Mouse (Mus musculus) granulocyte monocyte progenitor cell, adult 5-6 weeks (primary cell): ENCODE measurements around the gene Cdr2. TPM values are rescaled to one million over a fixed set of nuclear protein-coding genes. Genes with fewer than 3 reads are reported as not detected.
"Not testable (repeated sequence)": the region's sequence is repeated elsewhere in the genome, so short reads cannot be mapped to it uniquely, and the experiment has no call there.

Source experiments
- ATAC-seq: replicated peaks from 2 replicates; pipeline ENCODE4 v1.8.0; 2016; ENCODE audit warnings: mild to moderate bottlenecking, moderate TSS enrichment, inconsistent platforms; ENCODE audit not compliant: poor library complexity, severe bottlenecking
- total RNA-seq, 2 experiments: library from RNA; stranded (forward) in 1 of 2; stranded (reverse) in 1 of 2; fragments of 200-712, 200-1000 nt in 1 of 2; fragments of >200 nt in 1 of 2; fragmentation: Nextera tagmentation in 1 of 2; gene quantifications; 2 replicates each; pipeline ENCODE4 v1.2.3; 2014 to 2017

Cdr2 gene
- 1.6 and 2.9 TPM in 2 replicates for total RNA-seq (2014; fragmentation: Nextera tagmentation)
- 1.7 and 2.8 TPM in 2 replicates for total RNA-seq (2017)

DNA sequence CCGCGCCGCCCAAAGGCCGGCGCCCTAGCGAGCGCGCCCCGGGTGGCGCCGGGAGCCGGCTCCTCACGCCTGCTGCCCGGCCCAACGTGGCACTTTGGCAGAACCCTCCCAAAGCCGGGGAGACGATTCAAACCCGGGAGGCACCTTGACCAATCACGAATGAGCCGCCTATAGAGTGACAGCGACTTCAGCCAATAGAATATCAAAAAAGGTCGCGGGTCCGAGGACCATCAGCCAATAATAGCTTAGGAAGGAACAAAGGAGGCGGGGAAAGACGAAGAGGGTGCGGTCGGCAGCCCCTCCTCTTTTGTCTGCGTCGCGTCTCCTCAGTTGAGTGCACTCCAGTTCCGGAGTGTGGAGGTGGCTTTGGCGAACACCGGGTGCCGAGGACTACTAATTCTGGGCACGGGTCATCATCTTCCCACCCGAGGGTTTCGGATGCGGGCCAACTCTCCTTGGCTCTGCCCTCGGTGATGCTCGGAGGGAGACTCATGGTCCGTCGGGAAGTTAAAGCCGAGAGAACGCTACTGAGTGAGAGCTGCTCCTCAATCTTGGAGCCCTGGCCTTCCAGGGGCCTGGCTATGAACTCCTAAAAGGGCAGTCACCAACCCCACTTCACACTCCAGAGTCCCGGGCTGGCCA is at the start of gene Cdr2, which contains the start of gene Mfsd13b:
Cdr2 (minus strand) TSS at position 113 of the 642 bp plus-strand sequence.
Mfsd13b (plus strand) TSS at position 310 of the 642 bp plus-strand sequence.
- peak; percentile 96 for ATAC-seq

DNA sequence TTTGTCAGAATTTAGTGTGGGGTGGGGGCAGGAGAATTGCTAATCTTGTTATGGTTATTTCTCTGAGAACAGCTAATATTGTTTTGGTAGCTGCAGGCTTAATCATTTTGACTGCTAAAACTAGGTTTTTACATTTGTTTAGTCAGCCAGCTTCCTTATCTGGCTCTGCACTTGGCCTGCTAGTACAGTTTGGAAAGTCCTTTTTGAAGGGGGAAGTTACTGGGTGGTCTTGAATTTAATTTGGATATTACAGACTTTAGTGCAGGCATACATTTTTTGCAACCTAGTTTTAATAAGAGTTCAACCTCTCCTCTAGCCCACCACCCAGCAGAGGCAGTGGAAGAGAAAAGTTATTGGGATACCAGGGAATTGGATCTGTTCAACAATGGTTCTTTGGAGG is 47.8 kb upstream of the Cdr2 start:
- ATAC-seq = not testable (repeated sequence)

- ATAC-seq = no peak
Observed at GRCm38 (mm10) chr7:121026300-121026699, 44.2 kb upstream of the Cdr2 start.

- ATAC-seq = no peak
Observed at GRCm38 (mm10) chr7:121025221-121026008, 43.3 kb upstream of the Cdr2 start.

DNA sequence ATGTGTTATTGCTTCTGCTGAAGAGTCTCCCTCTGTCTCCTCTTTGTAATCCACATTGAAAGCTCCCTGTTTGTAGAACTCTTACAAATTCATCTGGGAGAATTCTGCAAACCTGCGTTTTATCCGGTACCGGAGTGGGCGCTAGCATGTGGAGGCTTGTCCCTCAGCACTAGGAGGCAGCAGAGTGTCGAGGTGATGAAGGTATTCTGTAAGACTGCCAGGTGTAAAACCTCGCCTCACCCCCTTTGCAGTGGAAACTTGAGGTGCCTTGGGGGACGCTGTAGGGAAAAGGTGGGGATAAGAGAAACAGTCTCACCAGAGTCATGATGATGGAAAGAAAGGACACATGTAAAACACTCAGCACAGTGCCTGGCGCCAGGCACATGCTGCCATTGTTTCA is 38.2 kb upstream of the Cdr2 start:
- ATAC-seq = 0 out of 2 replicates have a peak, but pooled peaks have one; percentile 35

DNA sequence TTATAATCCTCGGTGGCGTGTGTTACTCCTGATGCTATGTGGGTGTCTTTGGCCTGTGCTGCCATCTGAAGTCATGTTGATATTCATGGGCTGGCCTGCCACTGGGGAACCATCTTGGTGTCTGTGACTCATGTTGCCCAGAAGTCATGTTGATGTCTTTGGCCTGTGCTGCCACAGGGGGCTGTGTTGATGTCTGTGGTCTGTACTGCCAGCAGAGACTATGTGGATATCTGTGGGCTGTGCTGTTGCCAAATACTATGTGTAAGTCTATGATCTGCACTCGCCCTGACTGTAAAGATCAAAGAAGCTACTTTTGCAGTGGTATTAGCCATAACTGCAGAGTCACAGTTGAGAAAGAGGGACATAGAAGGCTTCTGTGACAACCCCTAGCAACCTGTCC is 36.7 kb upstream of the Cdr2 start:
- ATAC-seq = peak; percentile 84

GRCm38 (mm10) chr7:121014486-121014885 is 32.4 kb upstream of the Cdr2 start:
- ATAC-seq = no peak

- no peak for ATAC-seq
Observed at GRCm38 (mm10) chr7:121011794-121012689, 29.9 kb upstream of the Cdr2 start.

DNA sequence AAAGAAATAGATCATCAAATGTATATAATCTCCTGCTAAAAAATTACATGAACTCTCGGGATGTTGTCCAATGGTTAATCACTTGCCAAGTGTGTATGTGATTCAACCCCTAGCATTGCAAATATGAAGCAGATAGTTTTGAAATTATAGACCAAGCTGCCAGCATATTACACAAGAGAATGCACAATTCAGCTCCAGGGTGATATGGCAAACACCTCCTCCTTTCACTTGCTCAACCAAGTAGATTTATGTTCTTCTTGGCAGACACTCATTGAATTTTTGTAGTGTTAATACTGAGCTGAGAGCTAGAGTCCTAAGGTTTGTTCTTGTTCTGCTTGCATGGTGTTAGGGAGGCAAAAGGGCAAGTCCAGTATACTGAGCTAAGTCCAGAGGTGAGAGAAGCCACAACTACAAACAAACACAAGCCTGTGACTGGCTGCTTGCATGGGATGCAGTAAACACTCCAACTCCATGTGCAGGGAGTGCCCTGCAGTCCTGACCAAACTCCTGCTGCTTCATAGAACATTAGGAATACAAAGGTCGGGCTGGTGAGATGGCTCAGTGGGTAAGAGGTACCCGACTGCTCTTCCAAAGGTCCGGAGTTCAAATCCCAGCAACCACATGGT is 21.8 kb upstream of the Cdr2 start:
- ATAC-seq = no peak; the same call in 1 of the 2 replicates

DNA sequence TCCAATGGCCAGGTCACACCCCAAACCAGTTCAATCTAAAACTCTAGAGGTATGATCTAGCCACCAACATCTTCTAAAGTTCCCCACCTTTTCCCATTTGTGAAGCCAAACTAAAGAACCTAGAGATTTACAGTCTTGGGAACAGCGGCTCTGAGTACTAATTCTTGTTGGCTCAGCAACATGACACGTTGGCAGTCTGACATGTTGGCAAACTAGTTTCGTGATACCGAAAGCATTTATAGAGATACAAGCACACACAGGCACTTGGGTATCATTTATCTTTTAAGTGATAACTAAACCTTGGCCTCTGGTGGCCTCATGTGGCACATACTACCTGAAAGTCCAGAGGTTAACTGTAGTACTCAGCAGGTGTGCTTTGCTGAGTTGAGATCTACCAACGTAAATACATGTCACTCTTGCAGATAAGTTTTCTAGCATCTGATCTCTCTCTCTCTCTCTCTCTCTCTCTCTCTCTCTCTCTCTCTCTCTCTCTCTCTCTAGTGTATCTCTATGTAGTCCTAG is 20.4 kb upstream of the Cdr2 start:
- no peak for ATAC-seq

GRCm38 (mm10) chr7:121001879-121002278 is 19.8 kb upstream of the Cdr2 start:
- no peak for ATAC-seq

DNA sequence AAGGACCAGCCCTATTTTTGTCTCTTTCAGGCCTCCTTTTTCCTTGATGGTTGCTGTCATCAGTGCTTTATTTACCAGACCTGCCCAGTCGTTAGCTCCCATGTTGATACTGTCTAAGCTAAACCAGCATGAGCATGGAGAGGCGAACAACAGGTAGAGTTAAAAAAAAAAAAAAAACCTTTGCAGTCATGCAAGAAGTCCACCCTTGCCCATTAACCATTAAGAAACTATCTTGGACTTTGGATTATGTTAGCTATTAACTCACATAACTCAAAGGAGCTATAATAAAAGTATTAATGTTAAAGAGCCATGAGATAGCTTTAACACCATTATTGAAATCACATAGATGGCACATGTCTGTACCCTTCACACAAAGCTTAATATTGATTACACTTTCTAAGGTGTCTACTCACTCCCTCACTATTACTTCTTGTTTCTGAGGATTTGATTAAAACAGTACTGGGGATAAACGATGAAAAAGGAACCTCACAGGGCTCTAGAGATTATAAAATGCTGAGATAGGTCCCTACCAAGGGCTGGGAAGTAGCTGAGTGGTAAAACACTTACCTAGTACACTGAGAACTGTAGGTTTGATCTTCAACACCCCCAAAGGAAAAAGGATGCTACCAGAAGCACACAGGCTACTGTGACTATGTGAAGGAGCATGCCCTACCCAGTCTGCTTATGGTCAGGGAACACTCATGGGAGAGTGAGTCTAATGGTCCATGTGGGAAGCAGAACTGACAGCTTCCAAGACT is 18.1 kb upstream of the Cdr2 start:
- no peak for ATAC-seq

DNA sequence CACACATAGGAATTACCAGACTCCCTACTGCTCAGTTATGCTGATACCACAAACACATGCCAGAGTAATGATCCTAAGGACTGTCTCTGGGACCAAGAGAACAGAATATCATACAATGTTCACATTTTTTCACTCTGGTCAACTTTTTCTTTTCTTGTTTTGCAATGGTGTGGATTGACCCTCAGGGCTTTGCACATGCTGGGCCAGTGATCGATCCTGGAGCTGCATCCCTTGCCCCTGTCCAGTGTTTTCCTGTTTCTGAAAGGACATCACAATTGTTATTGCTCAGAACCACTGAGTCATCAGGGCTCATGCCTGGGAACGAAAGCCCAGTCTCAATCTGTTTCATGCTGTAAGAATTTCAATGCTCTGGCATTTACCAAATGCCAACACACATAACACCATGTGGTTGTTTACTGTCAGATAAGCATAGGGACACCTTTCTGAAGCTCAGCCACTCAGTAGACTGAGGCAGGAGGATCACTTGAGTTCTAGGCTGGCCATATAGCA is 17.0 kb upstream of the Cdr2 start:
- no peak for ATAC-seq

DNA sequence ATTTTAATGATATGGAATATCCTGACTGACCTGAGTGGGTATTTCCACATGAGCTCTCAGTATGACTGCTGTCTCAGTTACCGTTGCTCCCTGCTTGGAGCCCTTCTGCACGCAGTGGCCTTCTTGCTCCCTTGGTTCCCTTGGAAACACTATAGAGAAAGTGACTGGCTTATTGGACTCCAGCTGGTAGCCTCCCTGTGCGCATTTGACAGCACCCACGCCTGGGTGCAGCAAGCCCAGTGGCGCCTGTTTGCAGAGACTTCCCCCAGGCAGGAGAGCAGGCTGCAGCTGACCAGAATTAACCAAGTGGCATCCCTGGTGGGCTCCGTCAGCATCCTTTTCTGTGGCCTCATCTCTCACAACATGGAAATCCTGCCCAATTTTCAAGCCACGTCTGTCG is 9.1 kb upstream of the Cdr2 start:
- ATAC-seq = no peak

DNA sequence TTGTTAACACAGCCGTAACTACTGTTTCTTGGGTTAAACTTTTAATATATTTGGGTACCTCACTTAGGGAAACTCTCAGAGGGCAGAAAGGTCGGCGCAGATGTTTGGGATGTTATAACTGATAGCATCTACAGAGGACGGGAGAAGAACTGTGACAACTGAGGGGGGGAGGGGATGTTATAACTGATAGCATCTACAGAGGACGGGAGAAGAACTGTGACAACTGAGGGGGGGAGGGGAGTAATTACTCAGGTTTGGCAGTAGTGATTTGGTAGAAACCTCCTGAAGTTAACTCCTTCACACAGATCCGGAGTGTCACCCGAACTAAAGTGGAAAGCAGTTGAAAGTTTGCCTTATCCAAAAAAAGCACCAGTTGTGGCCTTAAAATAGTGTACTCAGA is 856 bp upstream of the Cdr2 start:
- no peak for ATAC-seq

GRCm38 (mm10) chr7:120980931-120981924 is 884 bp downstream of the Cdr2 start:
- ATAC-seq = peak; percentile 13

GRCm38 (mm10) chr7:120980041-120980440 is 2.1 kb downstream of the Cdr2 start:
- ATAC-seq = no peak

- no peak for ATAC-seq
Observed at GRCm38 (mm10) chr7:120977063-120977462, 5.0 kb downstream of the Cdr2 start.
